Mouse (Mus musculus): ENCODE data around the gene Sept5.

GRCm38 (mm10) chr16:18587847-18588737 is 41.7 kb downstream of the Sept5 start:
- TF ChIP-seq CTCF (IDR thresholded peaks at IDR 0.05; ENCODE audit: low read depth, low read length) (no peak), POLR2A (IDR thresholded peaks at IDR 0.05; ENCODE audit: borderline replicate concordance, low read depth, low read length) (no peak)

All from bone marrow macrophage, adult 2 months (primary cell).